Mouse (Mus musculus): ENCODE data around the gene Arhgdib.

DNA sequence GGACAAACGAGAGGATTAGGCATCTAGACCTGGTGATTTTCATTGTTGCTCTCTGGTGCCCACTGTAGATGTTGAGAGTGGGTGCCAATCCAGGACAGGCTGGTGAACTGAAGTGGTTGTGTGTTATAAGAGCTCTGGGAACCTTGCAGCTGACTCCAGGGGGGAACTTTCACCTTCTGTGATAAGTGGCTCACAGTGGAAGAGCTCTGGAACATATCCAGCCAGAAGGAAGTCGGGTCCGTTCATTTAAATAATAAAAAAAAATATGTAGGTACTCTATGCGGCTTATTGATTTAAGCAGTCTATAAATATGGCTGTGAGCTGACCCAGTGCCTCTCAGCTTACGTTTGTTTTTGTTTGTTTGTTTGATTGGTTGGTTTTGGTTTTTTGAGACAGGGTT is 19.6 kb downstream of the Arhgdib start, which contains the start of gene Erp27:
- TF ChIP-seq CTCF (IDR thresholded peaks at IDR 0.05; ENCODE audit: low read depth), result no peak
- TF ChIP-seq EP300 (IDR thresholded peaks at IDR 0.05; ENCODE audit: low read depth), result no peak
